Mouse (Mus musculus) embryonic stem cell, embryonic (primary cell): ENCODE results near the gene Cd72.

Experiments
- CTCF ChIA-PET, 4 experiments: fragments of 300-600 bp in 2 of 4; fragments of 350-600 bp in 2 of 4; sonication (Branson Sonifier 250); formaldehyde crosslinking; loops; one replicate each; lab custom pipeline; 2022; ENCODE audit warnings: inconsistent platforms in 2 of 4; lab: Charles Lee
- POLR2A ChIA-PET, 4 experiments: fragments of 300-600 bp in 2 of 4; fragments of 350-600 bp in 2 of 4; sonication (Branson Sonifier 250); formaldehyde crosslinking; loops; one replicate each; lab custom pipeline; 2022; ENCODE audit warnings: antibody characterized with exemption in 4 of 4, inconsistent platforms in 1 of 4; lab: Charles Lee

The Cd72 gene

DNA sequence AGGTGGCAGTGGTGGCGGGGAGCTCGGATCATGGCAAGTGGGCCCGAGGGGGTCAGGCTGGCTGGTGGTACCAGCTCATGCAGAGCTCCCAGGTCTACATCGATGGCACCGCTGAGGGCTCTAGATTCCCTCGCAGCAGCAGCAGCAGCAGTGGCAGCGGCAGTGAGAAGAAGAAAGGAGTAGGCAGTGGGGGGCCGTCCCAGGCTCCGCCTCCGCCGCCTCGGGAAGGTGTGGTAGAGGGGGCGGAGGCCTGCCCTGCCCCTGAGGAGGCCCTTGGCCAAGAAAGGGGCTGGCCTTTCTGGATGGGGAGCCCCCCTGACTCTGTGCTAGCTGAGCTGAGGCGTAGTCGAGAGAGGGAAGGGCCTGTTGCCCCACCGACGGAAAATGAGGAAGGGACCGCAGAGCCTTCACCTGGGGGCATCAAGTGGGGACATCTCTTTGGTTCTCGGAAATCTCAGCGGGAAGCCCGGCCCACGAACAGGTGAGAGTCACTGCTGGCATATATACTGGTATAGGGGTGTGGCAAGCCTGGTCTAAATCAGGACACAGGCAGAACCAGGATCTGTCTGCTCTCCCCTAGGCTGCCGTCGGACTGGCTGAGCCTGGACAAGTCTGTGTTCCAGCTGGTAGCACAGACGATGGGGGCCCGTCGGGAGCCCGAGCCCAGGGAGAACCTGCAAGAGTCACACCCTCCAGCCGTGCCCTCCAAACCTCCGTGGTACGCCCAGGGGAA, 28.6 kb downstream of the Cd72 start:
- POLR2A ChIA-PET, result interaction anchor here in 3 of 4 experiments (0.6 to 1.6 kb wide), 3 partner anchors 20 to 430 kb away, joined by 3 to 4 read pairs (median 3); no protein-coding TSS in a partner anchor
- CTCF ChIA-PET, result interaction anchor here in 1 of 4 experiments (0.9 kb wide), 1 partner anchor 105 kb away, joined by 4 read pairs; no protein-coding TSS in a partner anchor

DNA sequence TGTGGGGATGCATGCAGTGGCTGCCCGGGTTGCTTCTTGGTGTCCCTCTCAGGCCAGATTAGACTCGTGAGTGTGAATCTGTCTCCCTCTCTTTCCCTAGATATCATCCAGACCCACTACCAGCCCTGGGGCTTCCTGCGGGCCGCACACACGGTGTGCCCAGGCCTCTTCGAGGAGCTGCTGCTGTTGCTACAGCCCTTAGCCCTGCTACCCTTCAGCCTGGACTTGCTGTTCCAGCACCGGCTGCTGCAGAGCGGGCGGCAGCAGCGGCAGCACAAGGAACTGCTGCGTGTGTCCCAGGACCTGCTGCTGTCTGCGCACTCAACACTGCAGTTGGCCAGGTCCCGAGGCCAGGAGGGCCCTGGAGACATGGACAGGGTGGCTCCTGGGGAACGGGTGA, 29.2 kb downstream of the Cd72 start:
- ChIA-PET POLR2A (interaction anchor here in 3 of 4 experiments (0.6 to 1.6 kb wide), 3 partner anchors 20 to 430 kb away, joined by 3 to 4 read pairs (median 3); no protein-coding TSS in a partner anchor), CTCF (interaction anchor here in 1 of 4 experiments (0.9 kb wide), 1 partner anchor 105 kb away, joined by 4 read pairs; no protein-coding TSS in a partner anchor)

DNA sequence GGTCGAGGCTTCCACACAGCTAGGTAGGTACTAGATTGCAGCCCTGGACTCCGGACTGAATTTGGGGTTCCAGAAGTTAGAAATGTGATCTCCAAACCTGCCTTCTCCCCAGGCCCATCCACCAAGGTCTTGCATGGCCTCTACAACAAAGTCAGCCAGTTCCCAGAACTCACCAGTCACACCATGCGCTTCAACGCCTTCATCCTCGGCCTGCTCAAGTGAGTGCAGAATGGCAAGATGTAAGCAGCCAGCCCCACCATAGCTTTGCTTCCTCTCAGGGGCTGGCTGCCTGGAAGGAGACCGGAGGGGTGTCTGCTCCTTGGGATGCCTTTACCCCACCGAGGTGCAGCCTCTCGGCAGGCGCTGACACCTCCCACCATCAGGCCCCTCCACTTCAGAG, 30.4 kb downstream of the Cd72 start:
- CTCF ChIA-PET, result interaction anchor here in 1 of 4 experiments (1.1 to 1.7 kb wide), 3 partner anchors 8 to 376 kb away, joined by 3 to 5 read pairs (median 4); no protein-coding TSS in a partner anchor
- POLR2A ChIA-PET, result interaction anchor here in 2 of 4 experiments (0.6 to 1.0 kb wide), 5 partner anchors 16 to 94 kb away, joined by 3 read pairs; no protein-coding TSS in a partner anchor

DNA sequence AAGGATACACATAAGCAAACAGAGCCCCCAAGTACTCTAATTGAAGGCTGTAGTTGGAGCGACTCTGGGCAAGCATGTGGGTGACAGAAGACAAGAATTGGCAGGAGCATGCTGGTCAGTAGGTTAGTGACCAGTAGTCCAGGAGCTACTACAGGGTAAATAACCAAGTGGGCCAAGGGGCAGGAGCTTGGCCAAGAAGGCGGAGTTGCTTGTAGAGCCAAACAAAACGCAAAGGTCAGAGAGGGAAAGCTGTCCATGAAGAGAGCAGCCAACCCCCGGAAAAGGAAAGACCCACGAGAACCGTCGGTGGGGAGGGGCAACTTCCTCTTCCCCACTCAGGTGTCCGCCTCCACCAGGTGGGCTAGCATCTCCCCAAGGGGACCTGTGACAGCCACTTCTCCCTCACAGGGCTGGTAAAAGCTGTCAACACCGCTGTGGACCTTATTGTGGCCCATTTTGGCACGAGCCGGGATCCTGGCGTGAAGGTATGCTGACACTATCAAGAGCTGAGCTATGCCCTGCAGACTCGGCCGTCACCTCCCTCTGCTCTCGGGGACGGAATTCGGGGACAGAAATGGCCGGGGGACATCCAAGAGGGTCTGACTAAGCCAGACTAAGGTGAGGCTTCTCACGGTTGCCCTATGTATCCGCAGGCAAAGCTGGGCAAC, 31.0 kb downstream of the Cd72 start:
- ChIA-PET CTCF (interaction anchor here in 2 of 4 experiments (0.7 to 1.7 kb wide), 4 partner anchors 8 to 376 kb away, joined by 3 to 5 read pairs (median 4); no protein-coding TSS in a partner anchor), POLR2A (interaction anchor here in 3 of 4 experiments (0.6 to 3.0 kb wide), 8 partner anchors 15 to 139 kb away, joined by 3 to 16 read pairs (median 3); partner anchors contain the start of genes Creb3 (in 1 of the 3) and Tln1 (in 1 of the 3))

DNA sequence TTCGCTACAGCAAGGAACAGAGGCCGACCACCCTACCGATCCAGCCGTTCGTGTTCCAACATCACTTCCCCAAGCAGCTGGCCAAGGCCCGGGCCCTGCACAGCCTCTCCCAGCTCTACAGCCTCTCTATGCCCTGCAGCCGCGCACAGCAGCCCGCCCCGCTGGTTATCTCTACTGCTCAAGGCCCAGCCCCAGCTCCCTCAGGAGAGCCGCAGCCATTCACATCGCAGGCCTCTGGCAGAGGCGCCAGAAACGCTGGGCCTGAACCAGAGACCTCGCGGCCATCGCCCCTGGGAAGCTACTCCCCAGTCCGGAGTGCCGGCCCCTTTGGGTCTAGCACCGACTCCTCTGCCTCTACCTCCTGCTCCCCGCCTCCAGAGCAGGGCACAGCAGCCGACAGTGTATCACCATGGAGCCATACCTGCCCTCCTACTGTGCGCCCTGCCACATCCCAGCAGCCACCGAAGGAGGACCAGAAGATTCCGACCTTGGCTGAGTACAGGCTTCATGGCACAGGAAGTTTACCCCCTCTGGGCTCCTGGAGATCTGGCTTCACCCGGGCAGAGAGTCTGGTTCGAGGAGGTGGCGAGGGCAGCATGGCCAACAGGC, 32.7 kb downstream of the Cd72 start:
- POLR2A ChIA-PET, result interaction anchor here in 3 of 4 experiments (0.6 to 3.0 kb wide), 9 partner anchors 10 to 68 kb away, joined by 3 to 16 read pairs (median 4); no protein-coding TSS in a partner anchor
- CTCF ChIA-PET, result interaction anchor here (0.6 to 2.4 kb wide), 14 partner anchors 10 to 456 kb away, joined by 3 to 11 read pairs (median 4); partner anchors contain the start of genes Arhgef39 (in 1 of the 4) and Atp8b5 (in 1 of the 4)

DNA sequence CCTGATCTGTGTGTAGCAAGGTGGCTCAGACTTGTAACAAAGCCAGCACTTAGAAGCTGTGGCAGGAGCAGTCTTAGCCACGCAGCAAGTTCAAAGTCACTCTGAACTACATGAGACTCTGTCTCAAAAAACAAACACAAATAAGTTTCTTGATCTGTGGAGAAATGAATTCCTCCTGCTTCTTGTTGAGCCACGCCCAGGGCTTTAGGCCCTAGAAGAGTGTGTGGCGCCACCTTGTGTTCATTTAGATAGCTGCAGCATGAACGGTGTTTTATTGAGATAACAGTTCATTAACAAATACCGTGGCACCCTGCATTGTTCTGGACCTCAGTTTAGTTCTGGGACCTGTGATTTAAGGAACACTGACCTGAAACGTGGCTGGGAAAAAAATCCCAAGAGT, 34.1 kb downstream of the Cd72 start:
- ChIA-PET CTCF (interaction anchor here in 3 of 4 experiments (0.5 to 2.4 kb wide), 21 partner anchors 8 to 552 kb away, joined by 3 to 11 read pairs (median 4); partner anchors contain the start of genes Atp8b5 (in 2 of the 3) and Arhgef39 (in 1 of the 3)), POLR2A (interaction anchor here in 2 of 4 experiments (0.7 to 1.5 kb wide), 4 partner anchors 9 to 87 kb away, joined by 3 to 5 read pairs (median 4); no protein-coding TSS in a partner anchor)

DNA sequence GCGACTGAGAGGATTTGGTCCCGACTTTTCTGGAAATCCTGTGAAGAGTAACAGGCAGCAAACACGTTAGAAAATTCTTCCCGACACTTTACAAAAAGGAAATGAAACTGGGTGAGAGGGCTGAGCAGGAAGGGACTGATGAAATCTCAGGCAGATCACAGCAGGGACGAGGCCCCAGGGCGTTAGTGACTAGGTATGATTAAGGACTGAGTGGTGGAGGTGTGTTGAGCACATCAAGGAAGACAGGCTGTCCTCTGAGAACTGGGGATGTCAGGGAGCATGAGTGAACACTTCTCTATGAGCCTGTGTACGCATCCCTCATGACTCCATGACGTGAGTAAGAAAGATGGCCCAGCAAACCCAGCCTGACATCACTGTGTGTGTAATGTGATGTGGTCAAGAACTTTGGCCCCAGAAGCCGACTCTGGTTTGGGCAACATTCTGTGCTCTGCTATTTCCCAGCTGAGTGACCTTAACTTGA, 34.6 kb downstream of the Cd72 start:
- ChIA-PET POLR2A (interaction anchor here in 2 of 4 experiments (0.7 to 1.5 kb wide), 4 partner anchors 10 to 86 kb away, joined by 3 to 5 read pairs (median 3); no protein-coding TSS in a partner anchor), CTCF (interaction anchor here in 2 of 4 experiments (0.9 to 2.3 kb wide), 12 partner anchors 11 to 552 kb away, joined by 3 to 11 read pairs (median 4); partner anchors contain the start of genes Atp8b5 (in 2 of the 2) and Arhgef39 (in 1 of the 2))

DNA sequence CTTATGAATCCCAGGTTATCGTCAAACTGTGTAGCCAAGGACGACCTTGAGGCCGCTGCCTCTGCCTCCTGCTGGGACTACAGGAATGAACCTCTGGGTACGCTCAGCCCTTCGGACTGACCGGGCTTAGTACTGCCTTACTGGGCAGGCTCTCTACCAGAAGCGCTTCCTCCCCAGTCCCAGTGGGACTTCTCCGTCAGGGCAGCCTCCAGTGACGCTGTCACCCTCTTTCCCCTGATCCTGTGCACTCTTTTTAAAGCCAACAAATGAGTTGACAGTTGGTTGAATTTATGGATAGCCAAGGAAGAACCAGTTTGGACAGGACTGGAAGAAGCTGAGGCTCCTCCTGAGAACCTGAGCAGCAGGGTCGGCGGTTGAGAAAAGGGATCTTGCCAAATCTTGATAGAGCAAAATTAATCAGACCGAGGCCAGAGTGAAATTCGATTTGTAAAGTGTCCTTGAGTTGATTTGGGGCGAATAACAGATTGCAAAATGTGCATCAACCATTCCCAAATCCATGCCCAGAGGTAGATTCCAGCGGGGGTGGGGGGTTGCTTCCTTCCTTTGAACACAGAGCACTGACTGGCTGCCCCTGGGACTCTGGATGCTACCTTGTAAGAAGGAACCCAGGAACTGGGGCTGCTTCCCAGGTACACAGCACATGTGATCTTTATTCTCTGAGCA, 35.3 kb downstream of the Cd72 start:
- CTCF ChIA-PET, result interaction anchor here in 2 of 4 experiments (0.7 to 1.9 kb wide), 2 partner anchors 11 to 441 kb away, joined by 4 to 5 read pairs; no protein-coding TSS in a partner anchor
- POLR2A ChIA-PET, result interaction anchor here in 2 of 4 experiments (1.0 to 1.9 kb wide), 2 partner anchors 13 to 15 kb away, joined by 3 to 8 read pairs; no protein-coding TSS in a partner anchor

DNA sequence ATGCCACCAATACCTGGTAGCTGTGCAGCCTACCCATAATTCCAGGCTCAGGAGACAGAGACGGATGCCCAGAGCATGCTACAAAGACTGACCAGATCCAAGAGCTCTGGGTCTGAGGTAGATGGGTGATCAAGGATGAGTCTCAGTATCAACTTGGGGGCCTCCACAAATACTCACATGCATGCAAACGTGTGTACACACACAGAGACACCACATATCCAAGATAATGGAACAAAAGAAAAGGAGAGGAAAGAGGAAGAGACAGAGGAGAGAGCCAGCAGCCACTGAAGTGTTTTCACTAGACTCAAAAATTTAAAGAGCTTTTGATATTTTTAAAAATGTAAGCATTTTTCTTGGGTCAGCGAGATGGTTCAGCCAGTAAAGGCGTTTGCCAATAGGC, 36.0 kb downstream of the Cd72 start:
- ChIA-PET POLR2A (interaction anchor here in 3 of 4 experiments (0.6 to 1.9 kb wide), 4 partner anchors 12 to 326 kb away, joined by 3 to 10 read pairs (median 6); no protein-coding TSS in a partner anchor), CTCF (interaction anchor here in 2 of 4 experiments (0.7 to 0.9 kb wide), 2 partner anchors 371 to 440 kb away, joined by 3 to 5 read pairs; no protein-coding TSS in a partner anchor)

DNA sequence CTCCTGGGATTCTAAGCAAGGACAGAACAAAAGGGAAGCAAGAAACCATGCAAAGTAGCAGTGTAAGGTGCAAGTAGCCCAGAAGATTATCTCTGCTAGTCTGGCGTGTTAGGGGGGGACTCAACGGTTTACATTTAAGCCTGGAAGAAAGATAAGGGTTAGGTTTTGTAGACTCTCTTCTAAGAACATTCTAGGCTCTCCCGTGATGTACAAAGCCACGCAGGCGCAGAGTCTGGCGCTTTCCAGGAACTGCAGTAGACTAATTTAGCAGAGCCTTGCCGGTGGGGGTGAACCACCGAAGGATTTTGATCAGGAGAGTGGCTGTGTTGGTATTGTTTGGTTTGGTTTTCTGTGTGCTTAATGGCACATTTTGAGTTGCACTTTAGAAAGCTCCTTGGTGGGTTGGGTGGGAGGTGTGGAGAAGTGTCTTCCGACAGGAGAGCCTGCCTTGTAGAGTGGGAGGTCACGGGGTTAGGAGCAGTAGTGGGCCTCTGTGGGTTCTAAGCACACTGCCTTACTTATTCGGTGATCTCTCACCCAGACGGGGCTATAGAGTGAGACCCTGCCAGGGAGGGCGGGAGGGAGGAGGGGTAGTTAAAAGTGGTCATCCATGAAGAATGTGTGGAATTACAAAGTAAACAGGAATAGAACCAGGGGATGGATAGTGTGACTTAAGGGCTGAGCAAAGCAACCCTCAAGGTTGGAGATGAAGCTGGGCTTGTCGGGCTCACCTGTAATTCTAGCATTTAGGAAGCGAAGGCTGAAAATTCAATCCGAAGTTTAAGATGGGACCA, 37.0 kb downstream of the Cd72 start:
- CTCF ChIA-PET, result interaction anchor here in 1 of 4 experiments (0.9 kb wide), 1 partner anchor 370 kb away, joined by 3 read pairs; no protein-coding TSS in a partner anchor

DNA sequence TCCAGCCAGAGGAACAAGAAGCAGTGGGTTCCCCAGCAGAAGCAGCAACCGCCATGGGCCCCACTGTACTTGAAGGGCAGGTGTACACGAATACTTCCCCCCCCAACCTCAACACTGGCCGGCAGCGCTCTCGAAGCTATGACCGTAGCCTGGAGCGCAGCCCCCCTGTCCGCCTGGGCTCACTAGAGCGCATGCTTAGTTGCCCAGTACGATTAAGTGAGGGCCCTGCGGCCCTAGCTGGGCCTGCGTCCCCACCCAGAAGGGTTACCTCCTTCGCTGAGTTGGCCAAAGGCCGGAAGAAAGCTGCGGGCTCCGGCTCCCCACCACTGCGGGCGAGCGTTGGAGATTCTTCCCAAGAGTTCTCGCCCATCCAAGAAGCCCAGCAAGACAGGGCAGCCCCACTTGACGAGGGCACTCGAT, 38.3 kb downstream of the Cd72 start:
- ChIA-PET CTCF (interaction anchor here (0.5 to 2.0 kb wide), 6 partner anchors 10 to 538 kb away, joined by 3 to 7 read pairs (median 4); no protein-coding TSS in a partner anchor), POLR2A (interaction anchor here (0.6 to 3.5 kb wide), 5 partner anchors 9 to 16 kb away, joined by 3 to 19 read pairs (median 3); no protein-coding TSS in a partner anchor)

More for the DNA sequence above, 37.0 kb downstream of the Cd72 start:
- POLR2A ChIA-PET, result interaction anchor here in 3 of 4 experiments (0.6 to 1.9 kb wide), 5 partner anchors 10 to 325 kb away, joined by 3 to 10 read pairs (median 4); no protein-coding TSS in a partner anchor

DNA sequence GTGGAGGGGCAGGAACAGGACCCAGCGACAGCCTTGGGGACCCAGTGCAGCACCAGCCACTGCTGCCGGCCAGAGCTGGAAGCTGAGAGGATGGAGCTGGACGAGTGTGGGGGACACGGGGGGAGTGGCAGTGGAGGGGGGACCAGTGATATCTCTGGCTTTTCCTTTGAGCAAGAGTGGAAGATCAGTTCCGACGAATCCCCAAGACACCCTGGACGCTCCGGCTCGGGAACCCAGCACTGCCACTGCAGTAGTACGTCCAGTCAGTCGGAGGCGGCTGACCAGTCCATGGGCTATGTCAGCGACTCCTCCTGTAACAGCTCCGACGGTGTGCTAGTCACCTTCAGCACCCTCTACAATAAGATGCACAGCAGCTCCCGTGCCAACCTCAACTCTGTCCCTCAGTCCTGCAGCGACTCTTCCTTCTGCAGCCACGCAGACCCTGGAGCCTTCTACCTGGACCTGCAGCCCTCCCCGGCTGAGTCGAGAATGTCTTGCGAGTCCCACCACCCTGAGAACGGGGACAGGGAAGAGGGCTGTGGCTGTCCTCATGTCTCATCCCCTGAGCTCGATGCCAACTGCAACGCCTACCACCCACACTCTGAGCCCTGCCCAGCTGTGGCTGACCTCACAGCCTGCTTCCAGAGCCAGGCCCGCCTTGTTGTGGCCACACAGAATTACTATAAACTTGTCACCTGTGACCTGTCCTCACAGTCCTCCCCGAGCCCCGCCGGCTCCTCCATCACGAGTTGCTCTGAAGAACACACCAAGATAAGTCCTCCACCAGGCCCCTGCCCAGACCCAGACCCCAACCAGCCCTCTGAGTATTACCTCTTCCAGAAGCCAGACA, 39.0 kb downstream of the Cd72 start:
- ChIA-PET CTCF (interaction anchor here in 2 of 4 experiments (0.5 to 2.0 kb wide), 4 partner anchors 9 to 369 kb away, joined by 3 to 7 read pairs (median 4); no protein-coding TSS in a partner anchor), POLR2A (interaction anchor here in 3 of 4 experiments (0.6 to 3.5 kb wide), 7 partner anchors 9 to 415 kb away, joined by 3 to 19 read pairs (median 4); partner anchors contain the start of gene Vcp (in 1 of the 3))

DNA sequence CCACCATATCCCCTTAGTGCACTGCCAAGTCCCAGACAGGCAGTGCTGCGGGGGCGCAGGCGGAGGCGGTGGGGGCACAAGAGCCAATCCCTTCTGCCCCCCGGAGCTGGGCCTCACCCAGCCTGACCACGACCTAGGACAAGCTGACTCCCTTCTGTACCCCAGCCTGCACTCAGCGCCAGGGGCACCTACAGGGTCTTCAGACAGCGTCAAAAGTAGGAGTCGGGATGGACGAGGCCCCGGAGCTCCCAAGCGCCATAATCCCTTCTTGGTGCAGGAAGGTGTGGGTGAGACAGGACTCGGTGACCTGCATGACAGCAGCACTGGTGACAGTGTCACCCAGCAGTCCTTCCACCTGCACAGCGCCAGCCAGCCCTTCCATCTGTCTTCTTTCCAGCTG, 39.7 kb downstream of the Cd72 start:
- CTCF ChIA-PET, result interaction anchor here in 2 of 4 experiments (0.5 to 2.0 kb wide), 3 partner anchors 32 to 368 kb away, joined by 3 to 7 read pairs (median 3); partner anchors contain the start of gene Atp8b5 (in 1 of the 2)
- POLR2A ChIA-PET, result interaction anchor here (0.5 to 3.5 kb wide), 7 partner anchors 9 to 414 kb away, joined by 3 to 19 read pairs (median 4); partner anchors contain the start of genes Ccdc107 (in 1 of the 4) and Vcp (in 1 of the 4)
